Mouse (Mus musculus) liver, adult 2 months (tissue): ENCODE measurements around the gene Clec10a. TPM values are rescaled to one million over a fixed set of nuclear protein-coding genes. Genes with fewer than 3 reads are reported as not detected.

Experiments
- DNase-seq: peaks from one replicate; pipeline ENCODE4 v3.0.0-alpha.2; 2011; ENCODE audit warnings: low read depth, low spot score; ENCODE audit errors: extremely low read depth
- H3K27ac ChIP-seq: fragments of 200-500 bp; replicated peaks from 2 replicates; pipeline ENCODE4 v1.5.1; 2012; ENCODE audit warnings: low read depth, mild to moderate bottlenecking, control low read depth, inconsistent platforms, low read length; ENCODE audit not compliant: insufficient read depth
- H3K27me3 ChIP-seq: fragments of 200-500 bp; 2 replicates; pipeline ENCODE4 v1.6.1; 2012; ENCODE audit warnings: mild to moderate bottlenecking, moderate library complexity, low read length, inconsistent platforms; ENCODE audit not compliant: control insufficient read depth, insufficient read depth
- H3K36me3 ChIP-seq: fragments of 200-500 bp; 2 replicates; pipeline ENCODE4 v1.6.1; 2012; ENCODE audit warnings: low read length, inconsistent platforms; ENCODE audit not compliant: control insufficient read depth, insufficient read depth
- H3K4me1 ChIP-seq: fragments of 200-500 bp; 2 replicates; pipeline ENCODE4 v1.6.1; 2011; ENCODE audit warnings: low read length; ENCODE audit not compliant: control insufficient read depth, insufficient read depth
- H3K4me3 ChIP-seq: fragments of 200-500 bp; 2 replicates; pipeline ENCODE4 v1.5.1; 2011; ENCODE audit warnings: low read depth, mild to moderate bottlenecking, control low read depth, low read length, moderate library complexity; ENCODE audit not compliant: insufficient read depth
- H3K79me2 ChIP-seq: fragments of 200-500 bp; 2 replicates; pipeline ENCODE4 v1.6.1; 2012; ENCODE audit warnings: inconsistent platforms, mild to moderate bottlenecking, low read length, moderate library complexity; ENCODE audit not compliant: control insufficient read depth, insufficient read depth
- H3K9ac ChIP-seq: fragments of 200-500 bp; 2 replicates; pipeline ENCODE4 v1.6.1; 2012; ENCODE audit warnings: low read depth, mild to moderate bottlenecking, control low read depth, inconsistent platforms, low read length
- CTCF ChIP-seq: fragments of 200-500 bp; IDR thresholded peaks from 2 replicates; pipeline ENCODE4 v1.5.1; 2011; ENCODE audit warnings: low read depth, low read length, control low read depth
- POLR2A ChIP-seq: fragments of 200-500 bp; IDR thresholded peaks from 2 replicates; pipeline ENCODE4 v1.6.1; 2011; ENCODE audit warnings: low read length, control low read depth; ENCODE audit not compliant: insufficient read depth; ENCODE audit errors: extremely low read depth
- WGBS: fragments of 180-500 bp; shearing (Covaris S2); methylation state at CpG from one replicate; pipeline ENCODE4 v1.1.7; 2018; 5-methylcytosine and 5-hydroxymethylcytosine counted together
- polyA plus RNA-seq: library from polyadenylated mRNA; depleted of rRNA; stranded (reverse); fragments of >200 nt; gene quantifications from 2 replicates; pipeline ENCODE4 v1.2.3, GENCODE M21; 2012
- total RNA-seq: library from RNA; depleted of rRNA; stranded (reverse); fragments of >200 nt; gene quantifications from 2 replicates; pipeline ENCODE4 v1.2.3, GENCODE M21; 2014

Clec10a gene
- total and polyA plus RNA-seq, 2 experiments: 0.27 to 0.55 TPM

- Histone ChIP-seq H3K27ac (no peak overlapping the region), H3K79me2 (no peaks in the 10 kb centered on the region), H3K27me3 (no peaks in the 10 kb centered on the region), H3K36me3 (no peaks in the 10 kb centered on the region), H3K4me3 (no peak overlapping the region), H3K4me1 (no peaks in the 10 kb centered on the region), H3K9ac (no peak overlapping the region)
- 87% methylated on average over 5 of the region's 5 CpGs for WGBS
- no peak for DNase-seq
- TF ChIP-seq CTCF (no peak), POLR2A (no peak)
These were observed 44.1 kb downstream of the Clec10a start for GRCm38 (mm10) chr11:70200036-70200608.

DNA sequence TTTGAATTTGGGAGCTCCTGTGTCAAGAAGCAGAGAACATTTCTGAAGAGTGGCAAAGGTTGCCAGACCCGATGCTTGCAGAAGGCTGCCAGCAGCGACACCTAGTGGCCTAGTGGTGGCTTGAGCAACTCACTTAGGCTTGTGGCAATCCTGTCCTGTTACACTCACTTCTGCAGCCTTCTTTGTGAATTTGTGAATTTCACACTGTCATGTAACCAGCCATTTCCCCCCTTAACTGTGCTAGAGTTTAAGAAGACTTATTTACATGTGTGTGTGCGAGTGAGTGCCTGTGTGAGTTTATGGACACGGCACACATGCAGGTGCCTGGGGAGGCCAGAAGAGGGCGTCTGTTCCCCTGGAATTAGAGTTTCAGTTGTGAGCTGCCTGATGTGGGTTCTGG lies 45.7 kb downstream of the Clec10a start:
- DNase-seq: peak; percentile 64
- no peak overlapping the region for H3K27ac ChIP-seq

GRCm38 (mm10) chr11:70206801-70207200 lies 50.8 kb downstream of the Clec10a start:
- no peaks in the 10 kb centered on the region for H3K79me2 ChIP-seq
- H3K27me3 ChIP-seq: no peaks in the 10 kb centered on the region
- 80% methylated on average over 2 of the region's 2 CpGs for WGBS
- H3K4me1 ChIP-seq: no peaks in the 10 kb centered on the region
- no peak for TF ChIP-seq CTCF
- no peak for TF ChIP-seq POLR2A
- H3K9ac ChIP-seq: no peak overlapping the region
- no peaks in the 10 kb centered on the region for H3K36me3 ChIP-seq
- DNase-seq: no peak
- H3K4me3 ChIP-seq: no peak overlapping the region
- H3K27ac ChIP-seq: no peak overlapping the region

More for the DNA sequence above, 45.7 kb downstream of the Clec10a start:
- Histone ChIP-seq H3K9ac (no peak overlapping the region), H3K79me2 (no peaks in the 10 kb centered on the region), H3K4me3 (no peak overlapping the region), H3K4me1 (no peaks in the 10 kb centered on the region), H3K36me3 (no peaks in the 10 kb centered on the region), H3K27me3 (no peaks in the 10 kb centered on the region)
- TF ChIP-seq CTCF (peak; percentile 94), POLR2A (no peak)
- 45% methylated on average over 5 of the region's 5 CpGs for WGBS

GRCm38 (mm10) chr11:70207283-70207682 lies 51.3 kb downstream of the Clec10a start:
- TF ChIP-seq CTCF: no peak
- no peak for TF ChIP-seq POLR2A
- Histone ChIP-seq H3K27ac (no peak overlapping the region), H3K9ac (no peak overlapping the region), H3K4me3 (no peak overlapping the region), H3K36me3 (no peaks in the 10 kb centered on the region), H3K27me3 (no peaks in the 10 kb centered on the region), H3K4me1 (peaks cover 3% of the 10 kb centered on the region; the same call in 1 of the 2 replicates), H3K79me2 (no peaks in the 10 kb centered on the region)
- 80% methylated on average over 7 of the region's 7 CpGs for WGBS
- DNase-seq: no peak

DNA sequence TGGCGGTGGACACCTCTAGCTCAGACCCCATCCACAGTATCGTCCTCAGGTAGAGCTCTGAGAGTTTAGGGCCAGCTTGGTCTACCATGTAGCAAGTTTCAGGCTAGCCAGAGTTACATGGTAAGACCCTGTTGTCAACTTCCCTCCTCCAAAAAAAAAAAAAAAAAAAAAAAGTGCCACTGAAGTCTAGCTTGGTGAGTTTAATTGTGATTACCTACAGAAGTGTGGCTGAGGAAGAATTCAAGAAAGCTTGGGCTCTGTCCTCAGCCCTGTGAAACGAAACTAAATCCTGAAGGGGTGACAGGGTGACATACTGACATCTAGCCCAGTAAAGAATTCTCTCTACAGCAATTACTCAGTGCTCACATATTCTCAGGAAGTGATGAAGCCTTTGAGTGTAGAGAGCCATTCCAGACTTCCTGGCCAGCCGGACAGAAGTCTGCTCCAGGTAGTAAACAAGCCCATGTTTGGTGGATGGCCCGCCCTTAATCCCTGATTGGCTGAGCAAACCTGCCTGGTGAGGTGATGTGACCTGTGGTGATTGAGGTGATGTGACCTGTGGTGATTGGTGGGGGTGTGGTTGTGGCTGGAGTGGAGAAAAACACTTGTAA lies 52.9 kb downstream of the Clec10a start:
- Histone ChIP-seq H3K4me1 (peaks cover 15% of the 10 kb centered on the region), H3K4me3 (no peak overlapping the region), H3K27me3 (no peaks in the 10 kb centered on the region), H3K27ac (no peak overlapping the region), H3K9ac (no peak overlapping the region), H3K79me2 (no peaks in the 10 kb centered on the region), H3K36me3 (no peaks in the 10 kb centered on the region)
- DNase-seq: no peak
- WGBS: 79% methylated on average over 5 of the region's 5 CpGs
- no peak for TF ChIP-seq CTCF
- TF ChIP-seq POLR2A: no peak

DNA sequence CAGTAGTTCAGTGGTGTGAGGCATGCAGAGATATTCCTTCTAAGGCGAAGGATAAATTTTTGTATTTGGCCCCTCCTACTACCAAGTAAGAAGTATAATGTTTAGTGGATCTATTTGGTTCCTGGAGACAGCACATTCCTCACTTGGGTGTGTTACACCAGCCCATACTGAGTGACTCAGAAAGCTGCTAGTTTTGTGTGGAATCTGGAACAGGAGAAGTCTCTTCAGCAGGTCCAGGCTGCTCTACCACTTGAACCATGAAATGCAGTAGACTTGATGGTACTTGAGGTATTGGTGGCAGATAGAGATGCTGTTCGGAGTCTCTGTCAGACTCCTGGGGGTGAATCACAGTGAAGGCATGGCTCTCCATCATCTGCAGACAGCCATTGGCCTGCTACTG lies 54.7 kb downstream of the Clec10a start:
- no peaks in the 10 kb centered on the region for H3K27me3 ChIP-seq
- no peak for DNase-seq
- no peak overlapping the region for H3K9ac ChIP-seq
- 98% methylated on average over 2 of the region's 2 CpGs for WGBS
- TF ChIP-seq CTCF (no peak), POLR2A (no peak)
- no peaks in the 10 kb centered on the region for H3K36me3 ChIP-seq
- no peak overlapping the region for H3K4me3 ChIP-seq
- H3K27ac ChIP-seq: no peak overlapping the region
- peaks cover 15% of the 10 kb centered on the region for H3K4me1 ChIP-seq
- H3K79me2 ChIP-seq: no peaks in the 10 kb centered on the region
